Mouse (Mus musculus): ENCODE measurements around the gene Dlg2. TPM values are rescaled to one million over a fixed set of nuclear protein-coding genes. Genes with fewer than 3 reads are reported as not detected.

The Dlg2 gene
- polyA plus RNA-seq, 1 experiment from 2014 or later: 30.0 TPM

GRCm38 (mm10) chr7:91090317-91090829 is 613.9 kb downstream of the Dlg2 start:
- Histone ChIP-seq H3K27ac (no peak overlapping the region), H3K9ac (peak overlapping the region; percentile 53), H3K9me3 (ENCODE audit: control insufficient read depth, low read length) (no peaks in the 10 kb centered on the region), H3K27me3 (ENCODE audit: control insufficient read depth, insufficient read depth, low read length) (no peaks in the 10 kb centered on the region), H3K36me3 (replicated peaks; ENCODE audit: control insufficient read depth, insufficient read depth) (no peaks in the 10 kb centered on the region), H3K4me3 (replicated peaks; ENCODE audit: low read length) (peak overlapping the region; percentile 42), H3K4me1 (replicated peaks; ENCODE audit: control insufficient read depth, insufficient read depth, low read length) (no peaks in the 10 kb centered on the region), H3K4me2 (replicated peaks) (peak overlapping the region; percentile 82)
- 0 out of 2 replicates have a peak, but pooled peaks have one; percentile 38 for ATAC-seq (ENCODE audit: low FRiP score)
- 62% methylated on average over 5 of the region's 5 CpGs for WGBS
- peak; percentile 32 for DNase-seq (ENCODE audit: low spot score)

- peak; percentile 33 for DNase-seq (ENCODE audit: low spot score)
- Histone ChIP-seq H3K4me2 (replicated peaks) (peak overlapping the region; percentile 82), H3K36me3 (replicated peaks; ENCODE audit: control insufficient read depth, insufficient read depth) (no peaks in the 10 kb centered on the region), H3K27ac (0 out of 2 replicates have a peak overlapping the region, but pooled peaks have one; percentile 27), H3K4me3 (replicated peaks; ENCODE audit: low read length) (peak overlapping the region; percentile 42), H3K4me1 (replicated peaks; ENCODE audit: control insufficient read depth, insufficient read depth, low read length) (no peaks in the 10 kb centered on the region), H3K9ac (peak overlapping the region; percentile 53), H3K27me3 (ENCODE audit: control insufficient read depth, insufficient read depth, low read length) (no peaks in the 10 kb centered on the region), H3K9me3 (ENCODE audit: control insufficient read depth, low read length) (no peaks in the 10 kb centered on the region)
- peak; percentile 67; the same call in 1 of the 2 replicates for ATAC-seq (ENCODE audit: low FRiP score)
- 8% methylated on average over 25 of the region's 25 CpGs for WGBS
Observed at GRCm38 (mm10) chr7:91090830-91091683, 614.6 kb downstream of the Dlg2 start.

DNA sequence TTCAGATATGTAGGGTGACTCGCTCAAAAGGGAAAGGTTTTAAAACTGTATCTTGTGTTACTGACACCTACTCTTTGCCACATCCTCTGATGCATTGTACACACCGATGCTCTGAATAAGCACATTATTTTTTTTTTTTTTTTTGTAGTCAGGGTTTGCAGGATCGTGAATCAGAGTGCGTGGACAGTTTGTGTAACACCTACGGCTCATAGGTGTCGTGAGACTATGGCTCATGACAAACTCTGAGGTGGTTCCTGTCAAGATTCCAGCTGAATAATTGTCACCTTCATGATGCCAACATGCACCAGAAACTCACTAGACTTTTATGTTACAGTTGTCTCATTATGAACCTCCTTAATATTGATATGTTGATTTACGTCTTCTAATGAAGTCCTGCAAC is 620.0 kb downstream of the Dlg2 start:
- no peaks in the 10 kb centered on the region for H3K4me1 ChIP-seq (replicated peaks; ENCODE audit: control insufficient read depth, insufficient read depth, low read length)
- no peak overlapping the region for H3K27ac ChIP-seq
- ATAC-seq (ENCODE audit: low FRiP score) (no peak), DNase-seq (ENCODE audit: low spot score) (no peak)
- H3K27me3 ChIP-seq (ENCODE audit: control insufficient read depth, insufficient read depth, low read length): no peaks in the 10 kb centered on the region
- H3K9ac ChIP-seq: no peak overlapping the region
- no peaks in the 10 kb centered on the region for H3K36me3 ChIP-seq (replicated peaks; ENCODE audit: control insufficient read depth, insufficient read depth)
- no peaks in the 10 kb centered on the region for H3K9me3 ChIP-seq (ENCODE audit: control insufficient read depth, low read length)
- H3K4me2 ChIP-seq (replicated peaks): no peak overlapping the region
- WGBS: 90% methylated on average over 7 of the region's 7 CpGs
- no peak overlapping the region for H3K4me3 ChIP-seq (replicated peaks; ENCODE audit: low read length)

DNA sequence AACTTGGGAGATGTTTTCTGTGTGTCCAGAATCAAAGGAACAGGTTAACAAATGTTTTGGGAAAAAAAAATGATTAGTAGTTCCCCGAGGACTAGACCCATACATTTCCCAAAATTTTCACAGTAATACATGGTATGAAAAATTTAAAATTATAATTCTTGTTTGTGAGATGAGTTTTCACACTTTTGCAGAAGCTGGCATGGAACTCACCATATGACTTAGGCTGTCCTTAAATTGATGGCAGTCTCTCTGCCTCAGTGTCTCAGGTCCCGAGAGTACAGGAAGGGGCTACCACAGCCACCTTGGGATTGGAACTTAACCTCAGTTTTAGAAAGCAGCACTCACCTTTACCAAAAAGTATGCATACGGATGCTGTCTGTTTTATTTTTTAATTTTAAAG is 622.0 kb downstream of the Dlg2 start:
- H3K27ac ChIP-seq: no peak overlapping the region
- no peaks in the 10 kb centered on the region for H3K9me3 ChIP-seq (ENCODE audit: control insufficient read depth, low read length)
- DNase-seq (ENCODE audit: low spot score) (no peak), ATAC-seq (ENCODE audit: low FRiP score) (no peak)
- no peak overlapping the region for H3K4me2 ChIP-seq (replicated peaks)
- H3K4me1 ChIP-seq (replicated peaks; ENCODE audit: control insufficient read depth, insufficient read depth, low read length): no peaks in the 10 kb centered on the region
- no peak overlapping the region for H3K9ac ChIP-seq
- no peaks in the 10 kb centered on the region for H3K27me3 ChIP-seq (ENCODE audit: control insufficient read depth, insufficient read depth, low read length)
- no peaks in the 10 kb centered on the region for H3K36me3 ChIP-seq (replicated peaks; ENCODE audit: control insufficient read depth, insufficient read depth)
- 87% methylated on average over 3 of the region's 3 CpGs for WGBS
- no peak overlapping the region for H3K4me3 ChIP-seq (replicated peaks; ENCODE audit: low read length)

DNA sequence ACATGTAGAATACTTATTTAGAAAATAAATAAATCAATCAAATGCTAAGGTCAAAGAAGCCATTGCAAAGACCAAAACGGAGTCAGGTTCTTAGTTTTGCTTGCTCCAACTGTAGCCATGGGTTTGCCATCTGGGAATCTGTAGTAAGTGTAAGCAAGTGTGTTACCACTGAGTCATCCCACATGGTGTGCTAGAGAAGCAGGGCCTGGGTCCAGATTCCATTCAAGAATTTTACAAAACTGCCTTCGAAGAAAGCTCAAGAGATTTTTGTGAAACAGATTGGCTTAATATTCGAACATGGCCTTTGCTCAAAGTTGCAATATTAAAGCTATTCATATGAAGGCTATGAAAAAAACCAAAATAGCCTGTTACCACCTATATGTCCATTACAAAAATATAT is 633.1 kb downstream of the Dlg2 start:
- Histone ChIP-seq H3K9ac (no peak overlapping the region), H3K27ac (no peak overlapping the region), H3K4me1 (replicated peaks; ENCODE audit: control insufficient read depth, insufficient read depth, low read length) (no peaks in the 10 kb centered on the region), H3K4me3 (replicated peaks; ENCODE audit: low read length) (no peak overlapping the region), H3K4me2 (replicated peaks) (no peak overlapping the region), H3K27me3 (ENCODE audit: control insufficient read depth, insufficient read depth, low read length) (no peaks in the 10 kb centered on the region), H3K9me3 (ENCODE audit: control insufficient read depth, low read length) (no peaks in the 10 kb centered on the region), H3K36me3 (replicated peaks; ENCODE audit: control insufficient read depth, insufficient read depth) (no peaks in the 10 kb centered on the region)
- WGBS: 72% methylated on average over 3 of the region's 3 CpGs
- DNase-seq (ENCODE audit: low spot score) (no peak), ATAC-seq (ENCODE audit: low FRiP score) (no peak)

GRCm38 (mm10) chr7:91132128-91132527 is 655.7 kb downstream of the Dlg2 start:
- H3K4me1 ChIP-seq (replicated peaks; ENCODE audit: control insufficient read depth, insufficient read depth, low read length): no peaks in the 10 kb centered on the region
- H3K27ac ChIP-seq: no peak overlapping the region
- DNase-seq (ENCODE audit: low spot score) (no peak), ATAC-seq (ENCODE audit: low FRiP score) (no peak)
- H3K36me3 ChIP-seq (replicated peaks; ENCODE audit: control insufficient read depth, insufficient read depth): no peaks in the 10 kb centered on the region
- H3K4me3 ChIP-seq (replicated peaks; ENCODE audit: low read length): no peak overlapping the region
- no peak overlapping the region for H3K4me2 ChIP-seq (replicated peaks)
- no peaks in the 10 kb centered on the region for H3K27me3 ChIP-seq (ENCODE audit: control insufficient read depth, insufficient read depth, low read length)
- 79% methylated on average over 4 of the region's 4 CpGs for WGBS
- H3K9ac ChIP-seq: no peak overlapping the region
- H3K9me3 ChIP-seq (ENCODE audit: control insufficient read depth, low read length): no peaks in the 10 kb centered on the region

DNA sequence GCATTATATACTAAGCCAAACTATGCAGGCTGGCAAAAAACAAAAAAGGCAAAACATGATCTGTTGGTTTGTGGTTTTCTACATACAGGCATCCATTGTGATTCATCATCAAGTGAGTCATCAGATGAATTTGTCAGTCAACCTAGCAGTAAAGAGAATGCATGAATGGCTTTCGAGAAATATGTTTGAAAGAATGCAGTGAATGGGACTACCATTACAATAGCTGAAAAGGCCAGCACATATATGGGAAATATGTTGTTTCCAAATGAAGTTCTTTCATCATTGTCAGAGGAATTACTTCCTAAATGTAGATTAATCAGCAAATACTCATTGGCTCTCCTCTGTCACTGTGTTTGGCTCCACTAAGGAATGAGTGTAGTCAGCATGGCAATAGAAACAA is 677.6 kb downstream of the Dlg2 start:
- Histone ChIP-seq H3K4me2 (replicated peaks) (no peak overlapping the region), H3K27ac (no peak overlapping the region), H3K36me3 (replicated peaks; ENCODE audit: control insufficient read depth, insufficient read depth) (no peaks in the 10 kb centered on the region), H3K9ac (no peak overlapping the region), H3K9me3 (ENCODE audit: control insufficient read depth, low read length) (no peaks in the 10 kb centered on the region), H3K4me3 (replicated peaks; ENCODE audit: low read length) (no peak overlapping the region), H3K27me3 (ENCODE audit: control insufficient read depth, insufficient read depth, low read length) (no peaks in the 10 kb centered on the region), H3K4me1 (replicated peaks; ENCODE audit: control insufficient read depth, insufficient read depth, low read length) (no peaks in the 10 kb centered on the region)
- DNase-seq (ENCODE audit: low spot score) (no peak), ATAC-seq (ENCODE audit: low FRiP score) (no peak)
- 84% methylated on average over 1 of the region's 1 CpGs for WGBS

DNA sequence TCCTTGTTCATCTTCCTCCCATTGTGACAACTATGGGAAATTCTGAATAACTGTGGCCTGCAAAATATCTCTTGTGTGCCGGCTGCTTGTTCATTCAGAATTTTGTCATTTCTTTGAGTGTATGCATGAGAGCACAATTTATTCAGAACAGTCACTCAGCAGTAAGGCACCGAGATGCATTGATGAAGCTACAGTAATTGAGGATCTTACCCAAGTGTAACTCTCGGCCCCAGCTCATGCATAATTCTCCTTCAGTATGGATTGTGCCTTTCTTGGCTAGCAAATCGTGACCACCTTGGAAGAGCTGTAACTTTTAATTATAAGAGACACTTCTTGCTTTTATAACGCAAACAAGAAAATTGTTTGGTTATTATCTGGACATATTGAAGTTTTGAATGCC is 682.7 kb downstream of the Dlg2 start:
- Histone ChIP-seq H3K27ac (peak overlapping the region; percentile 43; the same call in 1 of the 2 replicates), H3K9ac (no peak overlapping the region), H3K9me3 (ENCODE audit: control insufficient read depth, low read length) (no peaks in the 10 kb centered on the region), H3K27me3 (ENCODE audit: control insufficient read depth, insufficient read depth, low read length) (no peaks in the 10 kb centered on the region), H3K4me3 (replicated peaks; ENCODE audit: low read length) (no peak overlapping the region), H3K36me3 (replicated peaks; ENCODE audit: control insufficient read depth, insufficient read depth) (no peaks in the 10 kb centered on the region), H3K4me2 (replicated peaks) (no peak overlapping the region), H3K4me1 (replicated peaks; ENCODE audit: control insufficient read depth, insufficient read depth, low read length) (no peaks in the 10 kb centered on the region; the same call in none of the 2 replicates)
- WGBS: 48% methylated on average over 5 of the region's 5 CpGs
- 0 out of 2 replicates have a peak, but pooled peaks have one; percentile 42 for ATAC-seq (ENCODE audit: low FRiP score)
- no peak for DNase-seq (ENCODE audit: low spot score)

GRCm38 (mm10) chr7:91161643-91162175 is 685.2 kb downstream of the Dlg2 start:
- DNase-seq (ENCODE audit: low spot score): no peak

More at GRCm38 (mm10) chr7:91161643-91162175, 685.2 kb downstream of the Dlg2 start:
- H3K36me3 ChIP-seq (replicated peaks; ENCODE audit: control insufficient read depth, insufficient read depth): no peaks in the 10 kb centered on the region
- no peak overlapping the region; the same call in 1 of the 2 replicates for H3K27ac ChIP-seq
- no peak overlapping the region for H3K4me3 ChIP-seq (replicated peaks; ENCODE audit: low read length)
- H3K9me3 ChIP-seq (ENCODE audit: control insufficient read depth, low read length): no peaks in the 10 kb centered on the region
- no peaks in the 10 kb centered on the region for H3K27me3 ChIP-seq (ENCODE audit: control insufficient read depth, insufficient read depth, low read length)
- H3K4me2 ChIP-seq (replicated peaks): no peak overlapping the region
- H3K4me1 ChIP-seq (replicated peaks; ENCODE audit: control insufficient read depth, insufficient read depth, low read length): no peaks in the 10 kb centered on the region; the same call in none of the 2 replicates
- ATAC-seq (ENCODE audit: low FRiP score): peak; percentile 62
- 35% methylated on average over 2 of the region's 2 CpGs for WGBS
- H3K9ac ChIP-seq: no peak overlapping the region

All from hindbrain, embryonic 14.5 days (tissue).